Mouse (Mus musculus) hindbrain, postnatal 0 days (tissue): ENCODE data around the gene Siah2. TPM values are rescaled to one million over a fixed set of nuclear protein-coding genes. Genes with fewer than 3 reads are reported as not detected.

Experiments used
- ATAC-seq: fragments of 200-750 bp; cut with Nextera tagmentation; 2 replicates; pipeline ENCODE4 v1.8.0; 2017; ENCODE audit warnings: mild to moderate bottlenecking, moderate TSS enrichment, moderate library complexity
- DNase-seq: peaks from one replicate; pipeline ENCODE4 v3.0.0-alpha.2; 2015; ENCODE audit warnings: low spot score
- H3K27ac ChIP-seq: fragments of 300-500 bp; sonication (generic); 2 replicates; pipeline ENCODE4 v1.5.1; 2014; ENCODE audit warnings: mild to moderate bottlenecking
- H3K27me3 ChIP-seq: fragments of 300-500 bp; sonication (generic); 2 replicates; pipeline ENCODE4 v1.6.1; 2014; ENCODE audit warnings: low read length, mixed read lengths; ENCODE audit not compliant: insufficient read depth
- H3K36me3 ChIP-seq: fragments of 300-500 bp; sonication (generic); 2 replicates; pipeline ENCODE4 v1.6.1; 2014; ENCODE audit warnings: low read length, mixed read lengths; ENCODE audit not compliant: insufficient read depth
- H3K4me1 ChIP-seq: fragments of 300-500 bp; sonication (generic); 2 replicates; pipeline ENCODE4 v1.6.1; 2014; ENCODE audit warnings: antibody characterized with exemption, low read length, mixed read lengths; ENCODE audit not compliant: insufficient read depth
- H3K4me2 ChIP-seq: fragments of 300-500 bp; sonication (generic); 2 replicates; pipeline ENCODE4 v1.6.1; 2014; ENCODE audit warnings: low read depth, mild to moderate bottlenecking, low read length, moderate library complexity, mixed read lengths
- H3K4me3 ChIP-seq: fragments of 300-500 bp; sonication (generic); 2 replicates; pipeline ENCODE4 v1.5.1; 2014; ENCODE audit warnings: low read length
- H3K9ac ChIP-seq: fragments of 300-500 bp; sonication (generic); replicated peaks from 2 replicates; pipeline ENCODE4 v1.6.1; 2014; ENCODE audit warnings: mild to moderate bottlenecking, low read length, moderate library complexity, mixed read lengths
- H3K9me3 ChIP-seq: fragments of 300-500 bp; sonication (generic); 2 replicates; pipeline ENCODE4 v1.6.1; 2016; ENCODE audit warnings: low read length, mixed read lengths
- CTCF ChIP-seq: IDR thresholded peaks from 2 replicates; pipeline ENCODE4 v1.5.1; 2016; ENCODE audit warnings: antibody characterized with exemption, control low read depth, low read depth
- WGBS: fragments of 180-500 bp; shearing (Covaris S2); extraction: QIAGEN DNeasy Blood & Tissue Kit; methylation state at CpG from one replicate; pipeline ENCODE4 v1.1.7; 2014; 5-methylcytosine and 5-hydroxymethylcytosine counted together
- polyA plus RNA-seq: library from polyadenylated mRNA; unstranded; fragments of >200 nt; fragmentation: Nextera tagmentation; extraction: Ambion mirVana; gene quantifications from 2 replicates; pipeline ENCODE4 v1.2.1, GENCODE M21; 2015
- total RNA-seq: library from RNA; depleted of rRNA; stranded (reverse); fragments of >200 nt; gene quantifications from 2 replicates; pipeline ENCODE4 v1.2.3, GENCODE M21; 2014

Gene Siah2
- total and polyA plus RNA-seq, 2 experiments from 2014 or later = 13.4 to 22.5 TPM

DNA sequence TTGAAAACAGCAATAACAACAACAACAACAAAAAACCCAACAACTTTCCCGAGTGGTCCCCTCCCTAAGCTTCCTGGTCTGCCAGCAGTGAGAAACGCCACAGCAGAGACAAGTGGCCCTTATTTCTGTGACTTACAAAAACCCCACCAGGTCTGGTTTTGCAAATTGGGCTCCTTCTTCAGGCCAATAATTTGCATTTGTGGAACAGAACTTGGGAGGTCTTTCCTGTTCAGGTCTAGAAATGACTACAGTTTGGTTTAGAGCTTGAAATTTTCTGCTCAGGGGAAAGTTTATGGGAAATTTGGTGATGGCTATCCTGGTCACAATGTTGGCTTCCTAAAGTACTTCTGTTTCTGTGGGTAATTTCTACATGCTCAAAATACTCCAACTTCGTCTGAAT, 4.6 kb upstream of the Siah2 start:
- no peak for ATAC-seq
- no peak overlapping the region for H3K9ac ChIP-seq
- no peaks in the 10 kb centered on the region for H3K9me3 ChIP-seq
- 58% methylated on average over 3 of the region's 3 CpGs for WGBS
- H3K4me2 ChIP-seq = no peak overlapping the region
- H3K4me3 ChIP-seq = no peak overlapping the region
- DNase-seq = no peak
- H3K27me3 ChIP-seq = no peaks in the 10 kb centered on the region
- no peaks in the 10 kb centered on the region for H3K4me1 ChIP-seq
- H3K27ac ChIP-seq = no peak overlapping the region
- H3K36me3 ChIP-seq = no peaks in the 10 kb centered on the region
- no peak for TF ChIP-seq CTCF

GRCm38 (mm10) chr3:58695507-58695906, 3.3 kb upstream of the Siah2 start:
- DNase-seq (no peak), ATAC-seq (no peak)
- Histone ChIP-seq H3K27me3 (no peaks in the 10 kb centered on the region), H3K36me3 (no peaks in the 10 kb centered on the region), H3K27ac (no peak overlapping the region), H3K9me3 (no peaks in the 10 kb centered on the region), H3K4me1 (no peaks in the 10 kb centered on the region), H3K9ac (no peak overlapping the region), H3K4me2 (no peak overlapping the region), H3K4me3 (no peak overlapping the region)
- no peak for TF ChIP-seq CTCF
- WGBS = 62% methylated on average over 7 of the region's 7 CpGs

- TF ChIP-seq CTCF = no peak
- DNase-seq (no peak), ATAC-seq (no peak)
- no peaks in the 10 kb centered on the region for H3K36me3 ChIP-seq
- no peaks in the 10 kb centered on the region for H3K27me3 ChIP-seq
- H3K4me1 ChIP-seq = no peaks in the 10 kb centered on the region; the same call in 1 of the 2 replicates
- no peak overlapping the region for H3K27ac ChIP-seq
- H3K4me2 ChIP-seq = no peak overlapping the region
- 91% methylated on average over 1 of the region's 1 CpGs for WGBS
- H3K9me3 ChIP-seq = no peaks in the 10 kb centered on the region
- no peak overlapping the region for H3K4me3 ChIP-seq
- no peak overlapping the region for H3K9ac ChIP-seq
These were observed 2.8 kb upstream of the Siah2 start for GRCm38 (mm10) chr3:58695044-58695443.

- Histone ChIP-seq H3K27me3 (no peaks in the 10 kb centered on the region), H3K4me1 (no peaks in the 10 kb centered on the region; the same call in 1 of the 2 replicates), H3K4me2 (no peak overlapping the region), H3K9ac (no peak overlapping the region), H3K36me3 (no peaks in the 10 kb centered on the region), H3K9me3 (no peaks in the 10 kb centered on the region), H3K4me3 (no peak overlapping the region), H3K27ac (no peak overlapping the region)
- no peak for TF ChIP-seq CTCF
- DNase-seq (no peak), ATAC-seq (no peak)
- WGBS = 82% methylated on average over 7 of the region's 7 CpGs
These were observed 1.1 kb upstream of the Siah2 start for GRCm38 (mm10) chr3:58693331-58693730.

GRCm38 (mm10) chr3:58691374-58691939, 743 bp downstream of the Siah2 start:
- peak; percentile 41 for TF ChIP-seq CTCF
- Histone ChIP-seq H3K27ac (peak overlapping the region; percentile 93), H3K9ac (peak overlapping the region; percentile 93), H3K9me3 (no peaks in the 10 kb centered on the region), H3K4me2 (peak overlapping the region; percentile 60), H3K4me1 (no peaks in the 10 kb centered on the region; the same call in 1 of the 2 replicates), H3K27me3 (no peaks in the 10 kb centered on the region), H3K4me3 (peak overlapping the region; percentile 83), H3K36me3 (no peaks in the 10 kb centered on the region)
- DNase-seq (peak; percentile 49), ATAC-seq (peak; percentile 14; the same call in 1 of the 2 replicates)
- WGBS = under 1% methylated on average over 49 of the region's 65 CpGs

DNA sequence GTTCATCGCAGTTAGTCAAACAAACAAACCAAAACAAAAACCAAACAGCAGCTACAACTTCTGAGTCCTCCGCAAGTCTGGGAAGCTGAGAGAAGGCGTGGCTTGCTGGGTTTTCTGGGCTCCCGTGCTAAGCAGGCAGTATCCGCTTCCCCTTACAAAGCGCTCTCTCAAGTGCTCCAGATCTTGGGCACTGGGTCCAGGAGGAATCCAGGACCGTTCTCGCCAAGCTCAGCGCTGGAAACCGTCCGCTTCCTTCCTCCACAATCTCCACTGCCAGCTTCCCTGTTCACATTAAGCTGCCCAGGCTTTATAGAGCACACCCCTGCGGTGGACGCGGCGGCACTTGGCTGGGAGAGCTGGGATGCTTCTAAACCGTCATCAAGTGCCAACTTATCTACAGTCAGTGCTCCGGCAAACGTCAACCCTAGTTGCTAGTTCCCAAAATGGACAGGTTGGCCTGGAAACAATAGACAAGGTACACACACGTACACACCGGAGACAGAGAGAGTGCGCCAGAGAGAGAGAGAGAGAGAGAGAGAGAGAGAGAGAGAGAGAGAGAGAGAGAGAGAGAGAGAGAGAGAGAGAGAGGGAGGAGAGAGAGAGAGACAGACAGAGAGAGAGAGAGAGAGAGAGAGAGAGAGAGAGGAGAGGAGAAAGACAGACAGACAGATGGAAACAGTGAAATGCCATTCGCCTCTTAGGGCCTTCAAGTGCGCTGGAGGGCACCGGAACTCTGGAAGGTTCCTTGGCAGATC, 1.4 kb downstream of the Siah2 start:
- H3K4me2 ChIP-seq = peak overlapping the region; percentile 60
- H3K27me3 ChIP-seq = no peaks in the 10 kb centered on the region
- under 1% methylated on average over 24 of the region's 24 CpGs for WGBS
- no peaks in the 10 kb centered on the region for H3K9me3 ChIP-seq
- no peaks in the 10 kb centered on the region for H3K36me3 ChIP-seq
- H3K27ac ChIP-seq = peak overlapping the region; percentile 93
- peak overlapping the region; percentile 83 for H3K4me3 ChIP-seq
- H3K9ac ChIP-seq = peak overlapping the region; percentile 93
- DNase-seq = peak; percentile 75
- peak; percentile 33 for ATAC-seq
- TF ChIP-seq CTCF = peak; percentile 7; the same call in 1 of the 2 replicates
- no peaks in the 10 kb centered on the region; the same call in 1 of the 2 replicates for H3K4me1 ChIP-seq

GRCm38 (mm10) chr3:58689721-58690120, 2.5 kb downstream of the Siah2 start:
- Histone ChIP-seq H3K4me3 (peak overlapping the region; percentile 83), H3K9ac (no peak overlapping the region), H3K27me3 (no peaks in the 10 kb centered on the region), H3K9me3 (no peaks in the 10 kb centered on the region), H3K36me3 (no peaks in the 10 kb centered on the region), H3K4me1 (no peaks in the 10 kb centered on the region; the same call in 1 of the 2 replicates), H3K27ac (no peak overlapping the region), H3K4me2 (peak overlapping the region; percentile 60)
- no peak for TF ChIP-seq CTCF
- DNase-seq (no peak), ATAC-seq (no peak)
- WGBS = 33% methylated on average over 3 of the region's 3 CpGs
